Mouse (Mus musculus) liver, embryonic 14.5 days (tissue): ENCODE measurements around the gene Cep97. TPM values are rescaled to one million over a fixed set of nuclear protein-coding genes. Genes with fewer than 3 reads are reported as not detected.
A peak's percentile ranks its signal among the peaks of the same experiment; 100 is the strongest.
"Not testable (repeated sequence)": the region's sequence is repeated elsewhere in the genome, so short reads cannot be mapped to it uniquely, and the experiment has no call there.

Experiments used
- ATAC-seq: fragments of 200-750 bp; cut with Nextera tagmentation; 2 replicates; pipeline ENCODE4 v1.8.0; 2017; ENCODE audit warnings: moderate number of reproducible peaks, mild to moderate bottlenecking, moderate library complexity; ENCODE audit not compliant: insufficient read depth
- DNase-seq, 3 experiments: peaks; one replicate each; pipeline ENCODE4 v3.0.0-alpha.2; 2012 to 2013; ENCODE audit warnings: low read depth in 3 of 3, low spot score in 3 of 3
- H3K27ac ChIP-seq: fragments of 300-500 bp; sonication (generic); 2 replicates; pipeline ENCODE4 v1.5.1; 2014; ENCODE audit warnings: moderate library complexity, mild to moderate bottlenecking, control low read depth, inconsistent platforms
- H3K27me3 ChIP-seq: fragments of 300-500 bp; sonication (generic); 2 replicates; pipeline ENCODE4 v1.6.1; 2014; ENCODE audit warnings: mild to moderate bottlenecking, low read length, moderate library complexity; ENCODE audit not compliant: control insufficient read depth, insufficient read depth
- H3K36me3 ChIP-seq: fragments of 300-500 bp; sonication (generic); replicated peaks from 2 replicates; pipeline ENCODE4 v1.6.1; 2014; ENCODE audit warnings: low read depth; ENCODE audit not compliant: control insufficient read depth, insufficient read depth
- H3K4me1 ChIP-seq, 2 experiments: fragments of 200-500 bp in 1 of 2; fragments of 300-500 bp in 1 of 2; sonication (generic) in 1 of 2; replicated peaks; 2 replicates each; pipeline ENCODE4 v1.6.1; 2012 to 2014; ENCODE audit warnings: antibody characterized with exemption in 1 of 2, inconsistent platforms in 1 of 2, low read length in 1 of 2; ENCODE audit not compliant: control insufficient read depth in 2 of 2, insufficient read depth in 2 of 2
- H3K4me2 ChIP-seq: fragments of 300-500 bp; sonication (generic); 2 replicates; pipeline ENCODE4 v1.6.1; 2014; ENCODE audit warnings: low read depth, mild to moderate bottlenecking, control low read depth, moderate library complexity
- H3K4me3 ChIP-seq, 2 experiments: fragments of 200-500 bp in 1 of 2; fragments of 300-500 bp in 1 of 2; sonication (generic) in 1 of 2; 2 replicates each; pipeline ENCODE4 v1.5.1; 2012 to 2014; ENCODE audit warnings: low read depth in 2 of 2, low read length in 2 of 2, mild to moderate bottlenecking in 2 of 2, control low read depth in 1 of 2, inconsistent platforms in 1 of 2, moderate library complexity in 1 of 2; ENCODE audit not compliant: insufficient read depth in 1 of 2
- H3K9ac ChIP-seq: fragments of 300-500 bp; sonication (generic); replicated peaks from 2 replicates; pipeline ENCODE4 v1.6.1; 2014; ENCODE audit warnings: mild to moderate bottlenecking, control low read depth, moderate library complexity
- H3K9me3 ChIP-seq: fragments of 300-500 bp; sonication (generic); 2 replicates; pipeline ENCODE4 v1.6.1; 2016; ENCODE audit warnings: low read length, mixed read lengths; ENCODE audit not compliant: control insufficient read depth
- CTCF ChIP-seq: IDR thresholded peaks from 2 replicates; pipeline ENCODE4 v1.5.1; 2016; ENCODE audit warnings: antibody characterized with exemption, low read depth, control low read depth
- EP300 ChIP-seq: IDR thresholded peaks from 2 replicates; pipeline ENCODE4 v1.6.1; 2016; ENCODE audit warnings: antibody characterized with exemption, low read depth
- WGBS: fragments of 180-500 bp; shearing (Covaris S2); extraction: QIAGEN DNeasy Blood & Tissue Kit; methylation state at CpG from one replicate; pipeline ENCODE4 v1.1.7; 2014; ENCODE audit not compliant: insufficient replicate concordance; 5-methylcytosine and 5-hydroxymethylcytosine counted together
- polyA plus RNA-seq, 2 experiments: library from polyadenylated mRNA; depleted of rRNA in 1 of 2; stranded (reverse) in 1 of 2; unstranded in 1 of 2; fragments of >200 nt; fragmentation: Nextera tagmentation in 1 of 2; extraction: Ambion mirVana in 1 of 2; gene quantifications; 2 replicates each; pipeline versions ENCODE4 v1.2.1 to v1.2.3; 2012 to 2014

Cep97 gene
- polyA plus RNA-seq, 2 experiments: 2.0 to 5.4 TPM

DNA sequence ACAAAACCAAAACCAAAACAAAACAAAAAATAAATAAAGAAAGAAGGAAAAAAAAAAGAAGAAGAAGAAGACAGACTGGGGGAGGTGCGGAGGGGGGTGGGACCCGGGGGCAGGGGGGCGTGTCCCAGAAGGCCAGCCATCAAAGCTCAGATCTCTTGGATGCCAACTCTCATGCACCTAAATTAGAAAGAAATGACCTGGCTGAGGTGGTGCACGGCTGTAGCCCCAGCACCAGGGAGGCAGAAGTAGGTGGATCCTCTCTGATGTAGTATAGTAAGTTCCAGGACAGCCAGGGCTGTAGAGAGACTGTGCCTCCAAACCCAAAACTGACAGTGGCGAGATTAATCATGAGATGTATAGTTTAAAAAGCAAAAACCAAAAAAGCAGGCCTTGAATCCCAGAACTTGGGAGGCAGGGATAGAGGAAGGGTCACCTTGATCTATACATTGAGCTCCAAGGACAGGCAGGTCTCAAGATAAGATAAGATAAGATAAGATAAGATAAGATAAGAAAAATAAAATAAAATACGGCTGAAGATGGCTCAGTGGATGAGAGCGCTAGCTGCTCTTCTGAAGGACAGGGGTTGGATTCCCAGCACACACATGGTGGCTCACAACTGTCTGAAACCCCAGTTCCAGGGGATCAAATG, 17.1 kb upstream of the Cep97 start:
- Histone ChIP-seq H3K27me3 (no peaks in the 10 kb centered on the region), H3K4me1 (peaks cover 1 to 3% of the 10 kb centered on the region in 2 experiments; a peak in 1 of 4 replicates), H3K9me3 (no peaks in the 10 kb centered on the region), H3K27ac (no peak overlapping the region), H3K4me2 (peak overlapping the region; percentile 68), H3K36me3 (no peaks in the 10 kb centered on the region), H3K9ac (no peak overlapping the region; the same call in 1 of the 2 replicates), H3K4me3 (no peak overlapping the region; a peak in 1 of 4 replicates)
- DNase-seq: no peak
- WGBS: 46% methylated on average over 7 of the region's 7 CpGs
- ATAC-seq: no peak
- TF ChIP-seq CTCF: no peak
- no peak for TF ChIP-seq EP300

DNA sequence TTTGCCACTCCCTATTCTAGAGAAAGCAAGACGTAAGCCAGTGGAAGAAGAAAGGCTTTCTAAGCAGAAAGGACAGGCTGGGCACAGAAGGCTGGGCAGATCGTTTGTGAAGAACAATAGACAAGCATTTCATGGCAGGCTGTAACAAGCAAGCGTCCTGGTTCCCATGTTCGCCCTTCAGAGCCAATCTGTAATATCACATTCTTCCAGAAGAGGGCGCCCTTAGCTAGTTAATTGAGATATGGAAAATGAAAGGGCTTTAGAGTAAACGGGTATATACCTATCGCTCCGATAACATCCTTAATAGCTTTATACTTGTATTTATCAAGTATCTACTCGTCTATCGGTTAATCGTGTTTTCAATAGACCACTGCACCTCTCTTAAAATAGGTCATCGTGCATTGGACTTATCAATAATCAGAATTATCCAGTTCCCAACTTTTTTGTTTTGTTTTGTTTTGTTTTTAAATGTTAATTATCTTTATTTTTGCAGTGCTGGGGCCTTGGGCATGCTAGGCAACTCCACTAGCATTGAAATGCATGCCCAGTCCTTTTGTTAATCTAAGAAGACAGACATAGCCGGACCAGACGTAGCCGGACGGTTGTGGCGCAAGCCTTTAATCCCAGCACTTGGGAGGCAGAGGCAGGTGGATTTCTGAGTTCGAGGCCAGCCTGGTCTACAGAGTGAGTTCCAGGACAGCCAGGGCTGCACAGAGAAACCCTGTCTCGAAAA, 16.5 kb upstream of the Cep97 start:
- Histone ChIP-seq H3K9me3 (no peaks in the 10 kb centered on the region), H3K27ac (no peak overlapping the region), H3K4me1 (peaks cover 1 to 3% of the 10 kb centered on the region in 2 experiments; a peak in 1 of 4 replicates), H3K27me3 (no peaks in the 10 kb centered on the region), H3K4me2 (peak overlapping the region; percentile 68), H3K4me3 (peak overlapping the region; percentile 45 to 56; a peak in 3 of 4 replicates), H3K36me3 (no peaks in the 10 kb centered on the region), H3K9ac (peak overlapping the region; percentile 54)
- TF ChIP-seq CTCF (peak; percentile 82), EP300 (no peak)
- DNase-seq: peak; percentile 70 to 80 (median 72)
- WGBS: 21% methylated on average over 19 of the region's 19 CpGs
- peak; percentile 51; the same call in 1 of the 2 replicates for ATAC-seq

DNA sequence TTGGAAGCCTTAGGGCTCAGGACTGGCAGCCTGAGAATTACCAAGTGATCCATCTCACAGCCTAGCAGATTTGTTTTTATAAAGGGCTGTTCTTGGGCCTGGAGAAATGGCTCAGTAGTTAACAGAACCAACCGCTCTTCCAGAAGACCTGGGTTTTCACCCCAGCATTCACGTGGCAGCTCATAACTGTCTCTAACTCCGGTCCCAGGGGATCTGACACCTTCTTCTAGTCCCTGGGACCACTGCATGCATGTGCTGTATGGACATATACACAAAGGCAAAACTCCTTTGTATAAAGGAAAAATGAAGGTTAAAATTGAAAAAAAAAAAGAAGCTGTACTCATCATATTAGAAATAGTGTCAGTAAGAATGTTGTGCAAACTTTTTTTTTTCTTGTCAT, 15.8 kb upstream of the Cep97 start:
- Histone ChIP-seq H3K9ac (no peak overlapping the region), H3K4me1 (peaks cover 1 to 3% of the 10 kb centered on the region in 2 experiments; a peak in 1 of 4 replicates), H3K4me2 (no peak overlapping the region; the same call in 1 of the 2 replicates), H3K27me3 (no peaks in the 10 kb centered on the region), H3K27ac (no peak overlapping the region), H3K9me3 (no peaks in the 10 kb centered on the region), H3K36me3 (no peaks in the 10 kb centered on the region), H3K4me3 (no peak overlapping the region)
- TF ChIP-seq EP300 (no peak), CTCF (no peak)
- DNase-seq: no peak
- ATAC-seq: no peak
- 61% methylated on average over 3 of the region's 3 CpGs for WGBS

GRCm38 (mm10) chr16:55948963-55949362, 14.3 kb upstream of the Cep97 start:
- DNase-seq: no peak
- Histone ChIP-seq H3K4me2 (no peak overlapping the region), H3K27ac (no peak overlapping the region), H3K4me1 (peaks cover 1 to 3% of the 10 kb centered on the region in 2 experiments; a peak in 1 of 4 replicates), H3K27me3 (no peaks in the 10 kb centered on the region), H3K4me3 (no peak overlapping the region), H3K9ac (no peak overlapping the region), H3K36me3 (no peaks in the 10 kb centered on the region), H3K9me3 (no peaks in the 10 kb centered on the region)
- ATAC-seq: no peak
- WGBS: 5% methylated on average over 7 of the region's 7 CpGs
- TF ChIP-seq CTCF (no peak), EP300 (no peak)

DNA sequence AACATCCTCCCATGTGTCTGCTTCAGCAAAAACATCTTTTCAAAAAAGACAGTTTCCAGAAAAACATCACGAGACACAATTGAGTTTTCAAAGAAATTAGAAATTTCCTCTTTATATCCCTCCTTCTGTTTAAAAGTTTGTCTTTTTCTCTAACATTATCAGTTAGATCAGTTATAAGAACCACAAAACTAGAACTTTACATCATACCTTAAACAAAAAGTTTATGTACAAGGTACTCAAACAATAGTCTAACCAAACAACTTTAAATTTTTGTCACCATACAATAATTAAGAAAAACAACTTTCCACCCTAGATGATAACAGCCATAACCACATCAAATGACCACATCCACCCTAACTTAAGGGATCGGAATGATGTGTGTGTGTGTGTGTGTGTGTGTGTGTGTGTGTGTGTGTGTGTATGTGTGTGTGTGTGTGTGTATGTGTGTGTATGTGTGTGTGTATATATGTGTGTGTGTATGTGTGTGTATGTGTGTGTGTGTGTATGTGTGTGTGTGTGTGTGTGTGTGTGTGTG, 13.3 kb upstream of the Cep97 start:
- not testable (repeated sequence) for DNase-seq, H3K4me1 ChIP-seq, H3K27ac ChIP-seq, H3K36me3 ChIP-seq, H3K4me3 ChIP-seq, H3K27me3 ChIP-seq, H3K9ac ChIP-seq, H3K9me3 ChIP-seq, H3K4me2 ChIP-seq, ATAC-seq
- WGBS: 73% methylated on average over 2 of the region's 2 CpGs
